Mouse (Mus musculus) ZHBTc4 (cell line): ENCODE data around the gene Sdc1.

Source experiments
- DNase-seq: peaks from one replicate; pipeline ENCODE4 v3.0.0-alpha.2; 2011; ENCODE audit warnings: low read depth, low spot score

Sdc1 gene

GRCm38 (mm10) chr12:8781681-8782378 lies 10.7 kb downstream of the Sdc1 start:
- DNase-seq = peak; percentile 42

GRCm38 (mm10) chr12:8782565-8782964 lies 11.4 kb downstream of the Sdc1 start:
- no peak for DNase-seq

- DNase-seq = no peak
These were observed 13.1 kb downstream of the Sdc1 start for GRCm38 (mm10) chr12:8784189-8784588.

- no peak for DNase-seq
These were observed 15.4 kb downstream of the Sdc1 start for GRCm38 (mm10) chr12:8786476-8786875.

GRCm38 (mm10) chr12:8786984-8787730 lies 16.0 kb downstream of the Sdc1 start:
- DNase-seq = no peak

- no peak for DNase-seq
These were observed 17.3 kb downstream of the Sdc1 start for GRCm38 (mm10) chr12:8788469-8788868.

GRCm38 (mm10) chr12:8790615-8791014 lies 19.5 kb downstream of the Sdc1 start:
- DNase-seq = no peak

- DNase-seq = no peak
These were observed 22.4 kb downstream of the Sdc1 start for GRCm38 (mm10) chr12:8793410-8794051.

- no peak for DNase-seq
These were observed 26.8 kb downstream of the Sdc1 start for GRCm38 (mm10) chr12:8797936-8798335.

GRCm38 (mm10) chr12:8798486-8799020 lies 27.4 kb downstream of the Sdc1 start:
- no peak for DNase-seq

GRCm38 (mm10) chr12:8803421-8804076 lies 32.4 kb downstream of the Sdc1 start:
- no peak for DNase-seq

GRCm38 (mm10) chr12:8804077-8804456 lies 32.9 kb downstream of the Sdc1 start:
- DNase-seq = no peak

- no peak for DNase-seq
These were observed 34.0 kb downstream of the Sdc1 start for GRCm38 (mm10) chr12:8804934-8805722.

GRCm38 (mm10) chr12:8809086-8809485 lies 38.0 kb downstream of the Sdc1 start:
- DNase-seq = no peak

GRCm38 (mm10) chr12:8809626-8810025 lies 38.5 kb downstream of the Sdc1 start:
- no peak for DNase-seq

- DNase-seq = no peak
These were observed 39.8 kb downstream of the Sdc1 start for GRCm38 (mm10) chr12:8810966-8811365.

GRCm38 (mm10) chr12:8811441-8811871 lies 40.3 kb downstream of the Sdc1 start:
- no peak for DNase-seq

- DNase-seq = no peak
These were observed 40.9 kb downstream of the Sdc1 start for GRCm38 (mm10) chr12:8811894-8812560.

GRCm38 (mm10) chr12:8817467-8818232 lies 46.5 kb downstream of the Sdc1 start:
- DNase-seq = no peak

GRCm38 (mm10) chr12:8818233-8818672 lies 47.1 kb downstream of the Sdc1 start:
- no peak for DNase-seq
